Mouse (Mus musculus): ENCODE measurements around the gene Klrd1.
A peak's percentile ranks its signal among the peaks of the same experiment; 100 is the strongest.

Gene Klrd1

GRCm38 (mm10) chr6:129591508-129591907, at the start of gene Klrd1:
Gene Klrd1 (plus strand): TSS chr6:129591782.
- peak; percentile 24 for DNase-seq (ENCODE audit: low read depth, low spot score)
- Histone ChIP-seq H3K27me3 (ENCODE audit: control insufficient read depth, insufficient read depth, low read length, poor library complexity, severe bottlenecking) (no peaks in the 10 kb centered on the region), H3K36me3 (ENCODE audit: control insufficient read depth, insufficient read depth, low read length, poor library complexity, severe bottlenecking) (no peaks in the 10 kb centered on the region)

GRCm38 (mm10) chr6:129541931-129542330, 49.7 kb upstream of the Klrd1 start:
- Histone ChIP-seq H3K36me3 (ENCODE audit: control insufficient read depth, insufficient read depth, low read length, poor library complexity, severe bottlenecking) (no peaks in the 10 kb centered on the region), H3K27me3 (ENCODE audit: control insufficient read depth, insufficient read depth, low read length, poor library complexity, severe bottlenecking) (no peaks in the 10 kb centered on the region)
- no peak for DNase-seq (ENCODE audit: low read depth, low spot score)

- H3K27me3 ChIP-seq (ENCODE audit: control insufficient read depth, insufficient read depth, low read length, poor library complexity, severe bottlenecking) = no peaks in the 10 kb centered on the region
- no peak for DNase-seq (ENCODE audit: low read depth, low spot score)
- no peaks in the 10 kb centered on the region for H3K36me3 ChIP-seq (ENCODE audit: control insufficient read depth, insufficient read depth, low read length, poor library complexity, severe bottlenecking)
Observed at GRCm38 (mm10) chr6:129542540-129542939, 49.0 kb upstream of the Klrd1 start.

GRCm38 (mm10) chr6:129543709-129544606, 47.6 kb upstream of the Klrd1 start:
- Histone ChIP-seq H3K27me3 (ENCODE audit: control insufficient read depth, insufficient read depth, low read length, poor library complexity, severe bottlenecking) (no peaks in the 10 kb centered on the region), H3K36me3 (ENCODE audit: control insufficient read depth, insufficient read depth, low read length, poor library complexity, severe bottlenecking) (no peaks in the 10 kb centered on the region)
- DNase-seq (ENCODE audit: low read depth, low spot score) = peak; percentile 68

GRCm38 (mm10) chr6:129547277-129547676, 44.3 kb upstream of the Klrd1 start:
- Histone ChIP-seq H3K27me3 (ENCODE audit: control insufficient read depth, insufficient read depth, low read length, poor library complexity, severe bottlenecking) (no peaks in the 10 kb centered on the region), H3K36me3 (ENCODE audit: control insufficient read depth, insufficient read depth, low read length, poor library complexity, severe bottlenecking) (no peaks in the 10 kb centered on the region)
- peak; percentile 39 for DNase-seq (ENCODE audit: low read depth, low spot score)

GRCm38 (mm10) chr6:129548009-129548408, 43.6 kb upstream of the Klrd1 start:
- Histone ChIP-seq H3K27me3 (ENCODE audit: control insufficient read depth, insufficient read depth, low read length, poor library complexity, severe bottlenecking) (no peaks in the 10 kb centered on the region), H3K36me3 (ENCODE audit: control insufficient read depth, insufficient read depth, low read length, poor library complexity, severe bottlenecking) (no peaks in the 10 kb centered on the region)
- peak; percentile 24 for DNase-seq (ENCODE audit: low read depth, low spot score)

GRCm38 (mm10) chr6:129557298-129558023, 34.1 kb upstream of the Klrd1 start:
- no peak for DNase-seq (ENCODE audit: low read depth, low spot score)
- Histone ChIP-seq H3K27me3 (ENCODE audit: control insufficient read depth, insufficient read depth, low read length, poor library complexity, severe bottlenecking) (no peaks in the 10 kb centered on the region), H3K36me3 (ENCODE audit: control insufficient read depth, insufficient read depth, low read length, poor library complexity, severe bottlenecking) (no peaks in the 10 kb centered on the region)

GRCm38 (mm10) chr6:129558946-129559640, 32.5 kb upstream of the Klrd1 start:
- Histone ChIP-seq H3K27me3 (ENCODE audit: control insufficient read depth, insufficient read depth, low read length, poor library complexity, severe bottlenecking) (no peaks in the 10 kb centered on the region), H3K36me3 (ENCODE audit: control insufficient read depth, insufficient read depth, low read length, poor library complexity, severe bottlenecking) (no peaks in the 10 kb centered on the region)
- peak; percentile 77 for DNase-seq (ENCODE audit: low read depth, low spot score)

- no peak for DNase-seq (ENCODE audit: low read depth, low spot score)
- Histone ChIP-seq H3K36me3 (ENCODE audit: control insufficient read depth, insufficient read depth, low read length, poor library complexity, severe bottlenecking) (no peaks in the 10 kb centered on the region), H3K27me3 (ENCODE audit: control insufficient read depth, insufficient read depth, low read length, poor library complexity, severe bottlenecking) (no peaks in the 10 kb centered on the region)
Observed at GRCm38 (mm10) chr6:129559641-129560027, 31.9 kb upstream of the Klrd1 start.

- no peak for DNase-seq (ENCODE audit: low read depth, low spot score)
- Histone ChIP-seq H3K27me3 (ENCODE audit: control insufficient read depth, insufficient read depth, low read length, poor library complexity, severe bottlenecking) (no peaks in the 10 kb centered on the region), H3K36me3 (ENCODE audit: control insufficient read depth, insufficient read depth, low read length, poor library complexity, severe bottlenecking) (no peaks in the 10 kb centered on the region)
Observed at GRCm38 (mm10) chr6:129565257-129565656, 26.3 kb upstream of the Klrd1 start.

- H3K36me3 ChIP-seq (ENCODE audit: control insufficient read depth, insufficient read depth, low read length, poor library complexity, severe bottlenecking) = no peaks in the 10 kb centered on the region
- no peaks in the 10 kb centered on the region for H3K27me3 ChIP-seq (ENCODE audit: control insufficient read depth, insufficient read depth, low read length, poor library complexity, severe bottlenecking)
- DNase-seq (ENCODE audit: low read depth, low spot score) = peak; percentile 36
Observed at GRCm38 (mm10) chr6:129575315-129575714, 16.3 kb upstream of the Klrd1 start.

GRCm38 (mm10) chr6:129577605-129578004, 14.0 kb upstream of the Klrd1 start, which contains the start of gene Klre1:
Gene Klre1 (plus strand): TSS chr6:129577905.
- no peak for DNase-seq (ENCODE audit: low read depth, low spot score)
- Histone ChIP-seq H3K36me3 (ENCODE audit: control insufficient read depth, insufficient read depth, low read length, poor library complexity, severe bottlenecking) (no peaks in the 10 kb centered on the region), H3K27me3 (ENCODE audit: control insufficient read depth, insufficient read depth, low read length, poor library complexity, severe bottlenecking) (no peaks in the 10 kb centered on the region)

- H3K36me3 ChIP-seq (ENCODE audit: control insufficient read depth, insufficient read depth, low read length, poor library complexity, severe bottlenecking) = no peaks in the 10 kb centered on the region
- no peaks in the 10 kb centered on the region for H3K27me3 ChIP-seq (ENCODE audit: control insufficient read depth, insufficient read depth, low read length, poor library complexity, severe bottlenecking)
- peak; percentile 64 for DNase-seq (ENCODE audit: low read depth, low spot score)
Observed at GRCm38 (mm10) chr6:129581274-129581673, 10.3 kb upstream of the Klrd1 start.

GRCm38 (mm10) chr6:129581896-129582295, 9.7 kb upstream of the Klrd1 start:
- DNase-seq (ENCODE audit: low read depth, low spot score) = no peak
- H3K36me3 ChIP-seq (ENCODE audit: control insufficient read depth, insufficient read depth, low read length, poor library complexity, severe bottlenecking) = no peaks in the 10 kb centered on the region

GRCm38 (mm10) chr6:129583014-129583413, 8.6 kb upstream of the Klrd1 start:
- no peaks in the 10 kb centered on the region for H3K36me3 ChIP-seq (ENCODE audit: control insufficient read depth, insufficient read depth, low read length, poor library complexity, severe bottlenecking)
- peak; percentile 26 for DNase-seq (ENCODE audit: low read depth, low spot score)
- no peaks in the 10 kb centered on the region for H3K27me3 ChIP-seq (ENCODE audit: control insufficient read depth, insufficient read depth, low read length, poor library complexity, severe bottlenecking)

More at GRCm38 (mm10) chr6:129581896-129582295, 9.7 kb upstream of the Klrd1 start:
- no peaks in the 10 kb centered on the region for H3K27me3 ChIP-seq (ENCODE audit: control insufficient read depth, insufficient read depth, low read length, poor library complexity, severe bottlenecking)
